Mouse (Mus musculus): ENCODE data around the gene Rps11. TPM values are rescaled to one million over a fixed set of nuclear protein-coding genes. Genes with fewer than 3 reads are reported as not detected.
A peak's percentile ranks its signal among the peaks of the same experiment; 100 is the strongest.

Rps11 gene
- polyA plus RNA-seq, 1 experiment from 2014 or later = 1,443 TPM

- no peaks in the 10 kb centered on the region for H3K9me3 ChIP-seq (ENCODE audit: control insufficient read depth, low read length)
- H3K4me2 ChIP-seq (ENCODE audit: low read depth, low read length) = no peak overlapping the region
- H3K27ac ChIP-seq (ENCODE audit: low read length) = no peak overlapping the region
- ATAC-seq (ENCODE audit: low read depth) = no peak
- H3K9ac ChIP-seq (ENCODE audit: low read length) = no peak overlapping the region
- H3K27me3 ChIP-seq (ENCODE audit: control insufficient read depth, insufficient read depth, low read depth, low read length) = no peaks in the 10 kb centered on the region
- H3K4me1 ChIP-seq (replicated peaks; ENCODE audit: control insufficient read depth, insufficient read depth, low read length) = peaks cover 22% of the 10 kb centered on the region
- H3K36me3 ChIP-seq (ENCODE audit: control insufficient read depth, insufficient read depth, low read length) = no peaks in the 10 kb centered on the region
- no peak overlapping the region for H3K4me3 ChIP-seq (ENCODE audit: low read length)
- WGBS = 58% methylated on average over 5 of the region's 5 CpGs
Observed at GRCm38 (mm10) chr7:45107052-45107645, 17.1 kb downstream of the Rps11 start.

GRCm38 (mm10) chr7:45106441-45106840, 17.8 kb downstream of the Rps11 start:
- WGBS = 53% methylated on average over 6 of the region's 6 CpGs
- no peak overlapping the region for H3K27ac ChIP-seq (ENCODE audit: low read length)
- H3K36me3 ChIP-seq (ENCODE audit: control insufficient read depth, insufficient read depth, low read length) = no peaks in the 10 kb centered on the region
- ATAC-seq (ENCODE audit: low read depth) = no peak
- H3K9ac ChIP-seq (ENCODE audit: low read length) = no peak overlapping the region
- no peaks in the 10 kb centered on the region for H3K27me3 ChIP-seq (ENCODE audit: control insufficient read depth, insufficient read depth, low read depth, low read length)
- H3K4me1 ChIP-seq (replicated peaks; ENCODE audit: control insufficient read depth, insufficient read depth, low read length) = peaks cover 22% of the 10 kb centered on the region
- H3K9me3 ChIP-seq (ENCODE audit: control insufficient read depth, low read length) = no peaks in the 10 kb centered on the region
- no peak overlapping the region for H3K4me2 ChIP-seq (ENCODE audit: low read depth, low read length)
- H3K4me3 ChIP-seq (ENCODE audit: low read length) = no peak overlapping the region

GRCm38 (mm10) chr7:45105491-45105890, 18.7 kb downstream of the Rps11 start:
- no peak for ATAC-seq (ENCODE audit: low read depth)
- H3K9ac ChIP-seq (ENCODE audit: low read length) = no peak overlapping the region
- H3K27ac ChIP-seq (ENCODE audit: low read length) = no peak overlapping the region
- no peaks in the 10 kb centered on the region for H3K9me3 ChIP-seq (ENCODE audit: control insufficient read depth, low read length)
- H3K4me1 ChIP-seq (replicated peaks; ENCODE audit: control insufficient read depth, insufficient read depth, low read length) = peaks cover 22% of the 10 kb centered on the region
- 77% methylated on average over 8 of the region's 8 CpGs for WGBS
- no peaks in the 10 kb centered on the region for H3K36me3 ChIP-seq (ENCODE audit: control insufficient read depth, insufficient read depth, low read length)
- no peaks in the 10 kb centered on the region for H3K27me3 ChIP-seq (ENCODE audit: control insufficient read depth, insufficient read depth, low read depth, low read length)
- H3K4me2 ChIP-seq (ENCODE audit: low read depth, low read length) = no peak overlapping the region
- no peak overlapping the region for H3K4me3 ChIP-seq (ENCODE audit: low read length)

GRCm38 (mm10) chr7:45104941-45105340, 19.3 kb downstream of the Rps11 start:
- no peak overlapping the region for H3K27ac ChIP-seq (ENCODE audit: low read length)
- no peak overlapping the region for H3K4me3 ChIP-seq (ENCODE audit: low read length)
- peaks cover 22% of the 10 kb centered on the region for H3K4me1 ChIP-seq (replicated peaks; ENCODE audit: control insufficient read depth, insufficient read depth, low read length)
- no peak overlapping the region for H3K4me2 ChIP-seq (ENCODE audit: low read depth, low read length)
- 64% methylated on average over 5 of the region's 5 CpGs for WGBS
- no peaks in the 10 kb centered on the region for H3K36me3 ChIP-seq (ENCODE audit: control insufficient read depth, insufficient read depth, low read length)
- H3K9ac ChIP-seq (ENCODE audit: low read length) = no peak overlapping the region
- ATAC-seq (ENCODE audit: low read depth) = no peak
- no peaks in the 10 kb centered on the region for H3K27me3 ChIP-seq (ENCODE audit: control insufficient read depth, insufficient read depth, low read depth, low read length)
- H3K9me3 ChIP-seq (ENCODE audit: control insufficient read depth, low read length) = no peaks in the 10 kb centered on the region

- H3K36me3 ChIP-seq (ENCODE audit: control insufficient read depth, insufficient read depth, low read length) = peaks cover 3% of the 10 kb centered on the region; the same call in 1 of the 2 replicates
- WGBS = 14% methylated on average over 7 of the region's 7 CpGs
- peak within 1 kb of the TSS; percentile 91 for H3K27ac ChIP-seq (ENCODE audit: low read length)
- H3K4me1 ChIP-seq (replicated peaks; ENCODE audit: control insufficient read depth, insufficient read depth, low read length) = peaks cover 22% of the 10 kb centered on the region
- ATAC-seq (ENCODE audit: low read depth) = peak; percentile 98
- no peaks in the 10 kb centered on the region for H3K9me3 ChIP-seq (ENCODE audit: control insufficient read depth, low read length)
- peak within 1 kb of the TSS; percentile 74 for H3K9ac ChIP-seq (ENCODE audit: low read length)
- H3K27me3 ChIP-seq (ENCODE audit: control insufficient read depth, insufficient read depth, low read depth, low read length) = no peaks in the 10 kb centered on the region
- peak within 1 kb of the TSS; percentile 69 for H3K4me2 ChIP-seq (ENCODE audit: low read depth, low read length)
- peak within 1 kb of the TSS; percentile 56 for H3K4me3 ChIP-seq (ENCODE audit: low read length)
Observed at GRCm38 (mm10) chr7:45103652-45104180, 20.5 kb downstream of the Rps11 start, which contains the start of gene Fcgrt. Gene Fcgrt (minus strand): TSS chr7:45103851.

- peak overlapping the region; percentile 74 for H3K9ac ChIP-seq (ENCODE audit: low read length)
- ATAC-seq (ENCODE audit: low read depth) = peak; percentile 10; the same call in 1 of the 2 replicates
- H3K36me3 ChIP-seq (ENCODE audit: control insufficient read depth, insufficient read depth, low read length) = peaks cover 4% of the 10 kb centered on the region; the same call in 1 of the 2 replicates
- H3K4me1 ChIP-seq (replicated peaks; ENCODE audit: control insufficient read depth, insufficient read depth, low read length) = peaks cover 22% of the 10 kb centered on the region
- H3K9me3 ChIP-seq (ENCODE audit: control insufficient read depth, low read length) = no peaks in the 10 kb centered on the region
- H3K27me3 ChIP-seq (ENCODE audit: control insufficient read depth, insufficient read depth, low read depth, low read length) = no peaks in the 10 kb centered on the region
- WGBS = 36% methylated on average over 9 of the region's 9 CpGs
- H3K4me3 ChIP-seq (ENCODE audit: low read length) = peak overlapping the region; percentile 56
- peak overlapping the region; percentile 91 for H3K27ac ChIP-seq (ENCODE audit: low read length)
- H3K4me2 ChIP-seq (ENCODE audit: low read depth, low read length) = peak overlapping the region; percentile 69
Observed at GRCm38 (mm10) chr7:45102940-45103585, 21.2 kb downstream of the Rps11 start.

- Histone ChIP-seq H3K4me2 (ENCODE audit: low read depth, low read length) (peak overlapping the region; percentile 69), H3K4me1 (replicated peaks; ENCODE audit: control insufficient read depth, insufficient read depth, low read length) (peaks cover 22% of the 10 kb centered on the region), H3K4me3 (ENCODE audit: low read length) (peak overlapping the region; percentile 56), H3K9me3 (ENCODE audit: control insufficient read depth, low read length) (no peaks in the 10 kb centered on the region), H3K36me3 (ENCODE audit: control insufficient read depth, insufficient read depth, low read length) (peaks cover 4% of the 10 kb centered on the region; the same call in 1 of the 2 replicates), H3K27ac (ENCODE audit: low read length) (no peak overlapping the region; the same call in 1 of the 2 replicates), H3K27me3 (ENCODE audit: control insufficient read depth, insufficient read depth, low read depth, low read length) (no peaks in the 10 kb centered on the region), H3K9ac (ENCODE audit: low read length) (peak overlapping the region; percentile 74)
- no peak for ATAC-seq (ENCODE audit: low read depth)
- WGBS = 69% methylated on average over 11 of the region's 11 CpGs
Observed at GRCm38 (mm10) chr7:45102441-45102840, 21.8 kb downstream of the Rps11 start.

- H3K4me2 ChIP-seq (ENCODE audit: low read depth, low read length) = no peak overlapping the region
- H3K9me3 ChIP-seq (ENCODE audit: control insufficient read depth, low read length) = no peaks in the 10 kb centered on the region
- 75% methylated on average over 6 of the region's 6 CpGs for WGBS
- H3K27ac ChIP-seq (ENCODE audit: low read length) = no peak overlapping the region
- no peak for ATAC-seq (ENCODE audit: low read depth)
- peaks cover 22% of the 10 kb centered on the region for H3K4me1 ChIP-seq (replicated peaks; ENCODE audit: control insufficient read depth, insufficient read depth, low read length)
- H3K9ac ChIP-seq (ENCODE audit: low read length) = no peak overlapping the region
- H3K36me3 ChIP-seq (ENCODE audit: control insufficient read depth, insufficient read depth, low read length) = peaks cover 6% of the 10 kb centered on the region; the same call in 1 of the 2 replicates
- H3K4me3 ChIP-seq (ENCODE audit: low read length) = no peak overlapping the region
- no peaks in the 10 kb centered on the region for H3K27me3 ChIP-seq (ENCODE audit: control insufficient read depth, insufficient read depth, low read depth, low read length)
Observed at GRCm38 (mm10) chr7:45100046-45100445, 24.2 kb downstream of the Rps11 start.

- Histone ChIP-seq H3K36me3 (ENCODE audit: control insufficient read depth, insufficient read depth, low read length) (peaks cover 6% of the 10 kb centered on the region; the same call in 1 of the 2 replicates), H3K27ac (ENCODE audit: low read length) (no peak overlapping the region), H3K9ac (ENCODE audit: low read length) (no peak overlapping the region), H3K4me3 (ENCODE audit: low read length) (no peak overlapping the region), H3K27me3 (ENCODE audit: control insufficient read depth, insufficient read depth, low read depth, low read length) (no peaks in the 10 kb centered on the region), H3K9me3 (ENCODE audit: control insufficient read depth, low read length) (no peaks in the 10 kb centered on the region), H3K4me1 (replicated peaks; ENCODE audit: control insufficient read depth, insufficient read depth, low read length) (peaks cover 14% of the 10 kb centered on the region), H3K4me2 (ENCODE audit: low read depth, low read length) (no peak overlapping the region)
- no peak for ATAC-seq (ENCODE audit: low read depth)
- 87% methylated on average over 8 of the region's 8 CpGs for WGBS
Observed at GRCm38 (mm10) chr7:45098541-45099240, 25.5 kb downstream of the Rps11 start.

Data from lung, embryonic 16.5 days (tissue).